Mouse (Mus musculus): ENCODE measurements around the gene Aven. TPM values are rescaled to one million over a fixed set of nuclear protein-coding genes. Genes with fewer than 3 reads are reported as not detected.

The Aven gene
- polyA plus RNA-seq, 1 experiment from 2014 or later, result 4.6 TPM

DNA sequence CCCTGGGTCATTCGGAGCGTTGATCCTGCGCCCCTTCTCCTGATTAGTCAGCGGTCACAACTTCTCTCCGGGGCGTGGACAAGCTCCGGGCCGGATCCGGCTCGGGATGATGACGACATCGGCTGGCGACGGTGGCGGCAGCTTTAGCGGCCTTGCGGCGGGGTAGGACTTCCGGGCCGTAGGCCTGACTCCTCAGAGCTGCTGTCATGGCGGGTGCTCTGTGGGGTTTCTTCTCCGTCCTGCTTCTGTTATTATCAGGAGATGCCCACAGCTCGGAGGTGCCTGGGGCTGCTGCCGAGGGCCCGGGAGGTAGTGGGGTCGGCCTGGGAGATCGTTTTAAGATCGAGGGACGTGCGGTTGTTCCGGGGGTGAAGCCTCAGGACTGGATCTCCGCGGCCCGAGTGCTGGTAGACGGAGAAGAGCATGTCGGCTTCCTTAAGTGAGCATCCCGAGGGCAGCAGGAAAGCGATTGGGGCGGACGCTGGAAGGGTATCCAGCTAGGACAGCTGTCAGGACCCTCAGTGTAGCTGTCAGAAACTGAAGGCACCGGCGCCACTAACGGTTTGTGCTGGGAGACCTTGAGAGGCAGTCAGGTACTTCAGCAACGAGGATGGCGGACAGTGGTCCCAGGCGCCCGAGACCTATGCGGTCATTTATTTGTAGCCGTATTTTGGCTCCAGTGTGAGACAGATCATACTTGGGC is 37.8 kb upstream of the Aven start, which contains the start of gene Emc7:
TSS of gene Emc7 (plus strand) at position 136 of the 703 bp plus-strand sequence.
- Histone ChIP-seq H3K9me3 (ENCODE audit: control insufficient read depth, low read length) (no peaks in the 10 kb centered on the region), H3K36me3 (ENCODE audit: control insufficient read depth, insufficient read depth, low read length) (peaks cover 2% of the 10 kb centered on the region), H3K9ac (ENCODE audit: low read length) (peak within 1 kb of the TSS; percentile 97), H3K4me2 (ENCODE audit: low read depth, low read length) (peak within 1 kb of the TSS; percentile 71), H3K27me3 (ENCODE audit: control insufficient read depth, insufficient read depth, low read depth, low read length) (no peaks in the 10 kb centered on the region), H3K27ac (ENCODE audit: low read length) (peak within 1 kb of the TSS; percentile 70), H3K4me1 (replicated peaks; ENCODE audit: control insufficient read depth, insufficient read depth, low read length) (peaks cover 6% of the 10 kb centered on the region), H3K4me3 (ENCODE audit: low read length) (peak within 1 kb of the TSS; percentile 96)
- peak; percentile 99 for ATAC-seq (ENCODE audit: low read depth)
- under 1% methylated on average over 49 of the region's 49 CpGs for WGBS

DNA sequence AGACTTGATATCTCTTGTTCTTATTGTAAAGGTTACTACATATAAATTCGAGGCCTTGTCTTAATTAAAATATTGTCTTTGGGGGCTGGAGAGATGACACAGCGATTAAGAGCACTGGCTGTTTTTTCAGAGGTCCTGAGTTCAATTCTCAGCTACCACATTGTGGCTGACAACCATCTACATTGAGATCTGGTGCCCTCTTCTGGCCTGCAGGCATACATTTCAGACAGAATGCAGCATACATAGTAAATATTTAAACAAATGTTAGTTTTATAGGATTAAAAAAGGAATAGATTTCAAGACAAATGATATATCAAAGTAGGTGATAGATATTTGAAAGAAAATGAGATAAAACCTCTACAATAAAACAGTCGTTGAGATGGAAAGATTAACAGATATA is 32.2 kb upstream of the Aven start:
- 85% methylated on average over 3 of the region's 3 CpGs for WGBS
- H3K27me3 ChIP-seq (ENCODE audit: control insufficient read depth, insufficient read depth, low read depth, low read length), result no peaks in the 10 kb centered on the region
- H3K4me3 ChIP-seq (ENCODE audit: low read length), result no peak overlapping the region
- H3K4me1 ChIP-seq (replicated peaks; ENCODE audit: control insufficient read depth, insufficient read depth, low read length), result peaks cover 5% of the 10 kb centered on the region
- peaks cover 16% of the 10 kb centered on the region for H3K36me3 ChIP-seq (ENCODE audit: control insufficient read depth, insufficient read depth, low read length)
- no peak overlapping the region for H3K27ac ChIP-seq (ENCODE audit: low read length)
- no peak overlapping the region for H3K9ac ChIP-seq (ENCODE audit: low read length)
- H3K4me2 ChIP-seq (ENCODE audit: low read depth, low read length), result no peak overlapping the region
- no peak for ATAC-seq (ENCODE audit: low read depth)
- H3K9me3 ChIP-seq (ENCODE audit: control insufficient read depth, low read length), result no peaks in the 10 kb centered on the region

DNA sequence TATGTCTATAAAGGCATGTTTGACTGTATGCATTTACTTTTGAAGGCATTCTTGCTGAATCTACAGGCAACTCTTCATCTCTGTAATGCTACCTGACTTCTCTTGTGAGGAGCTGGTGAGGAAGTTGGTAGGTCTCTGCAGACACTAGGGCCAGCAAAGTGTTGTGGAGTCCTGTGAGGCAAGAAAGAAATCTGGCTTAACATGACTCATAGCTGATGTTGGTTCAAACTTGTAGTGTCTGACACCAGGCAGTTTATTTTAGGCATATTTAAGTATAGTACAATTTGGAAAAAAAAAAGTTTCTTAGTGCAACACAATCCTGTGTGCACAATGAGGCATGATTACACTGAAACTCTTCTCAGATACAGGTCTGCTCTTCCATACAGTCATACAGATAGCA is 23.2 kb upstream of the Aven start:
- no peak for ATAC-seq (ENCODE audit: low read depth)
- Histone ChIP-seq H3K9me3 (ENCODE audit: control insufficient read depth, low read length) (no peaks in the 10 kb centered on the region), H3K27ac (ENCODE audit: low read length) (no peak overlapping the region), H3K36me3 (ENCODE audit: control insufficient read depth, insufficient read depth, low read length) (peaks cover 12% of the 10 kb centered on the region), H3K4me1 (replicated peaks; ENCODE audit: control insufficient read depth, insufficient read depth, low read length) (no peaks in the 10 kb centered on the region), H3K27me3 (ENCODE audit: control insufficient read depth, insufficient read depth, low read depth, low read length) (no peaks in the 10 kb centered on the region), H3K4me3 (ENCODE audit: low read length) (no peak overlapping the region), H3K9ac (ENCODE audit: low read length) (no peak overlapping the region), H3K4me2 (ENCODE audit: low read depth, low read length) (no peak overlapping the region)

DNA sequence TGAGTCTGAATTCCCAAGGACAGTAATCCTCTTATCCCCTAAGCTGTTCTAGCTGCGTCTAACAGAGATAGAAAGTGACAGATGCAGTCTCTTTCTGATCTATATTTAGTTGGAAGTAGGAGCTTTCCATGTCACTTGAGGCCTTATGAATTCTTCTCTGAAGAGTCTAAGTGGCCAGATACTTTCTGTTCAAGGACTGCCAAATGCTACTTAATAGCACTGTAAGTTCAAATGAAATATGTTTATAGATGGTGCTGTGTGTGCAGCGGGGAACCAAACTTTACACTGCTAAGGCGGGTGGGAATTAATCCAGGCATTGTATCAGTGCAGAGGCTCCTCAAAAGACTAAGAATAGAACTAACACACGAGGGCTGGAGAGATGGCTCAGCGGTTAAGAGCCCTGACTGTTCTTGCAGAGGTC is 21.8 kb upstream of the Aven start:
- H3K36me3 ChIP-seq (ENCODE audit: control insufficient read depth, insufficient read depth, low read length), result peaks cover 12% of the 10 kb centered on the region
- no peak overlapping the region for H3K4me3 ChIP-seq (ENCODE audit: low read length)
- no peaks in the 10 kb centered on the region for H3K9me3 ChIP-seq (ENCODE audit: control insufficient read depth, low read length)
- ATAC-seq (ENCODE audit: low read depth), result no peak
- H3K9ac ChIP-seq (ENCODE audit: low read length), result no peak overlapping the region
- no peak overlapping the region for H3K27ac ChIP-seq (ENCODE audit: low read length)
- WGBS, result 75% methylated on average over 5 of the region's 5 CpGs
- no peak overlapping the region for H3K4me2 ChIP-seq (ENCODE audit: low read depth, low read length)
- H3K27me3 ChIP-seq (ENCODE audit: control insufficient read depth, insufficient read depth, low read depth, low read length), result no peaks in the 10 kb centered on the region
- peaks cover 1% of the 10 kb centered on the region; the same call in 1 of the 2 replicates for H3K4me1 ChIP-seq (replicated peaks; ENCODE audit: control insufficient read depth, insufficient read depth, low read length)

DNA sequence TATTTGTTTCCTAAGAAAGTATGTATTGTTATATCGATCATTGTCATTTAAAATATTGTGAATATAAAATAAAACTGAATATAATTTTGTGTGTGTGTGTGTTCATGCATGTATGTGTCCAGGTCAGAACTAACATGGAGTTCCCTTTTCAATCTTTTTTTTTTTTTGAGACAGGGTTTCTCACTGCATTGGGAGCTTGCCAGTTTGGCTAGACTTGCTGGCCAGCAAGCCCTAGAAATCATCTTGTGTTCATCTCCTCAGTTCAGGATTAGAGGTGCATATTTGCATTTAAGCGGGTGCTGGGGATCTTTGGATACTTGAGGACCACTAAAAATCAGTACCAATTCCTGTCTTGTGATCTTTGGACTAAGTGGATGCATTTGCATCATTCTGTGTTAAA is 20.7 kb upstream of the Aven start:
- WGBS, result 86% methylated on average over 2 of the region's 2 CpGs
- H3K4me1 ChIP-seq (replicated peaks; ENCODE audit: control insufficient read depth, insufficient read depth, low read length), result peaks cover 5% of the 10 kb centered on the region; the same call in 1 of the 2 replicates
- H3K36me3 ChIP-seq (ENCODE audit: control insufficient read depth, insufficient read depth, low read length), result peaks cover 8% of the 10 kb centered on the region
- H3K9me3 ChIP-seq (ENCODE audit: control insufficient read depth, low read length), result no peaks in the 10 kb centered on the region
- H3K27me3 ChIP-seq (ENCODE audit: control insufficient read depth, insufficient read depth, low read depth, low read length), result no peaks in the 10 kb centered on the region
- H3K9ac ChIP-seq (ENCODE audit: low read length), result no peak overlapping the region
- no peak overlapping the region for H3K27ac ChIP-seq (ENCODE audit: low read length)
- H3K4me2 ChIP-seq (ENCODE audit: low read depth, low read length), result no peak overlapping the region
- H3K4me3 ChIP-seq (ENCODE audit: low read length), result no peak overlapping the region
- ATAC-seq (ENCODE audit: low read depth), result no peak

DNA sequence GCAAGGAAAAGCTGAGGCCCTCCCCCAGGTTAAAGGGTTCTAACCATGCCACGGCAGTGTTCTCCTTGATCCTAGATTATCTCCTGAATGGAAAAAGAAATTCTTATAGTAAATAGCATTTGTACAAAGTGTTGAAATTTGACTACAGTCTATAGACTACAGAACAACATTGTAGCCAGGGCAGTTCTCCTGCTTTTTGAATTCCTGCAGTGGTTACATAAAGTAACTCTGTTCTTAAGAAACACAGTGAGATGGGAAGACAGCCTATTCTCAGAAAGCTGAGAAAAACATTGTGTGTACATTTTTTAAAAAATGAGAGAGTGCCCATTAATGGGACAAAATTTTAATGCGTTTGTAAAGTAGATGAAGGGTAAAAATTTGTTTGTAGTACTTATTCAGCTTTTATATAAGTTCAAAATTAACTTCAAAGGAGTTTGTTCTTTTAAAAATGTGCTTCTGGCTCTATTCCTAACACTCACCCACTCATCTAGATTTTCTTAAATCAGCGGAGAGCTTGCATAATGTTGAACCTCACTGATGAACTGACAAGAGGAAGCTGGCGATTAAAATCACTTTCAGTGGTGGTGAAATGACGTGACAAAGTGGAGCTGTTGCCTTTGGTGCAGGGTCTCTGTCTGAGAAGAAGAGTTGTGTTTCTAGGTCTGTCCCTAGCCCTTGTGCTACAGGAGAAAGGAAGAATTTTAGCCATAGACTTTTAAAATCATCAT is 17.6 kb upstream of the Aven start:
- WGBS, result 45% methylated on average over 5 of the region's 5 CpGs
- no peaks in the 10 kb centered on the region for H3K27me3 ChIP-seq (ENCODE audit: control insufficient read depth, insufficient read depth, low read depth, low read length)
- no peak overlapping the region for H3K4me2 ChIP-seq (ENCODE audit: low read depth, low read length)
- no peak overlapping the region for H3K4me3 ChIP-seq (ENCODE audit: low read length)
- no peak overlapping the region for H3K9ac ChIP-seq (ENCODE audit: low read length)
- ATAC-seq (ENCODE audit: low read depth), result peak; percentile 77
- H3K27ac ChIP-seq (ENCODE audit: low read length), result peak overlapping the region; percentile 64
- H3K9me3 ChIP-seq (ENCODE audit: control insufficient read depth, low read length), result no peaks in the 10 kb centered on the region
- H3K36me3 ChIP-seq (ENCODE audit: control insufficient read depth, insufficient read depth, low read length), result no peaks in the 10 kb centered on the region
- peaks cover 5% of the 10 kb centered on the region; the same call in 1 of the 2 replicates for H3K4me1 ChIP-seq (replicated peaks; ENCODE audit: control insufficient read depth, insufficient read depth, low read length)

DNA sequence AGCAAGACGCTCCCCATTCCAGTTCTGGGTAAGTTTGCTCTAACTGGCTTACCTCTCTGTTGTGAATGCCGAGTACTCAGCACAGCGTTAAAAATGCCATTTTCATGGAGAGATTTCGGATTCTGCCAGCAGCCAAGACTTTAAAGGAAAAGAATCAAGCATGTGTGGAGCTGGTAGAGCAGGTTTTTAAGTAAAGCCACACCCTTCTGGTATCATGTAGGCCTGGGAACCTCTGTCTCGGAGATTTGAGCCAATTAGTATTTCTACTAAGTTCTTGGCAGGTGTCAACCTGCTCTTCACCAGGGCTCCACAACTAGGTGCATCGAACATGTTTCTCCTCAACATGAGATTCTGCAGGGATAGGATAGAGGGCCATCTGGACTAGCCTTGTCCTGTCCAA is 16.2 kb upstream of the Aven start:
- peaks cover 5% of the 10 kb centered on the region; the same call in 1 of the 2 replicates for H3K4me1 ChIP-seq (replicated peaks; ENCODE audit: control insufficient read depth, insufficient read depth, low read length)
- no peak overlapping the region for H3K9ac ChIP-seq (ENCODE audit: low read length)
- 57% methylated on average over 6 of the region's 6 CpGs for WGBS
- no peaks in the 10 kb centered on the region for H3K9me3 ChIP-seq (ENCODE audit: control insufficient read depth, low read length)
- no peaks in the 10 kb centered on the region for H3K36me3 ChIP-seq (ENCODE audit: control insufficient read depth, insufficient read depth, low read length)
- H3K4me3 ChIP-seq (ENCODE audit: low read length), result no peak overlapping the region
- peak overlapping the region; percentile 32; the same call in 1 of the 2 replicates for H3K4me2 ChIP-seq (ENCODE audit: low read depth, low read length)
- no peaks in the 10 kb centered on the region for H3K27me3 ChIP-seq (ENCODE audit: control insufficient read depth, insufficient read depth, low read depth, low read length)
- peak; percentile 41 for ATAC-seq (ENCODE audit: low read depth)
- peak overlapping the region; percentile 45; the same call in 1 of the 2 replicates for H3K27ac ChIP-seq (ENCODE audit: low read length)

DNA sequence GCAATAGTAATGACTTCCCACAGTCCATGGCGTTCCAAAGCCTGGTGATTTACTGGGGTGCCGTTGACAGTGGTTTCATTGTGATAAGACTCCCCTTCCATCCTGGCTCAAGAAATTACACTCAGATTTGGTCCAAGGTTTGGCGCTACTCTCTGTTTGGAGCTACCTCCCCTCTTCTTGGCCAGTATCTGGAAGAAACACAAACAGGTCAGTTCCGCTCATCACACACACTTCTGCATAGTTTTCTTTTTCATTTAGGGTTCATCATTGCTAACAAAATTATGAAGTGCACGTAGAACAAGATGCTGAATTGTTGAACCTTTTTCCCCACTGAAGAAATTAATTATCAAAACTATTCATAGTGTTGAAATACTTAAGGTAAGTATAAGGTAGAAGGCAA is 12.1 kb upstream of the Aven start, which contains the start of gene Chrm5:
TSS of gene Chrm5 (minus strand) at position 101 of the 400 bp plus-strand sequence.
- Histone ChIP-seq H3K9ac (ENCODE audit: low read length) (no peak within 1 kb of the TSS), H3K27me3 (ENCODE audit: control insufficient read depth, insufficient read depth, low read depth, low read length) (no peaks in the 10 kb centered on the region), H3K36me3 (ENCODE audit: control insufficient read depth, insufficient read depth, low read length) (no peaks in the 10 kb centered on the region), H3K9me3 (ENCODE audit: control insufficient read depth, low read length) (no peaks in the 10 kb centered on the region), H3K4me3 (ENCODE audit: low read length) (no peak within 1 kb of the TSS), H3K4me1 (replicated peaks; ENCODE audit: control insufficient read depth, insufficient read depth, low read length) (peaks cover 7% of the 10 kb centered on the region; the same call in 1 of the 2 replicates), H3K27ac (ENCODE audit: low read length) (no peak within 1 kb of the TSS), H3K4me2 (ENCODE audit: low read depth, low read length) (no peak within 1 kb of the TSS)
- 85% methylated on average over 5 of the region's 5 CpGs for WGBS
- ATAC-seq (ENCODE audit: low read depth), result no peak

DNA sequence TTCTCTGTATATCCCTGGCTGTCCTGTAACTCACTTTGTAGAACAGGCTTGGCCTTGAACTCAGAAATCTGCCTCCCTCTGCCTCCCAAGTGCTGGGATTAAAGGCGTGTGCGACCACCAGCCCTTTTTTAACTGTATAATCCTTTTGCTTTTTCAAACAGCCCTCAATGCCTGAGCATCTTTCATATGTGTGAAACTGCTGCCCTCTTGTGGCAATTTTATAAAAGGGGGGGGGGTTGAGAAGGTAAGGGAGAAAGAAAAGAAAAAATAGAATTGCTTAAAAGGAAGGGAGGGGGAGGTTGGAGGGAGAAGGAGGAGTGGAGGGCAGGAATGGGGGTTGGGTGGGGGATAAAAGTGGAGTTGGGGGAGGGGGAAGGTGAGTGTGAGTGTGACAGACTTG is 11.2 kb upstream of the Aven start:
- no peaks in the 10 kb centered on the region for H3K36me3 ChIP-seq (ENCODE audit: control insufficient read depth, insufficient read depth, low read length)
- no peak overlapping the region for H3K4me2 ChIP-seq (ENCODE audit: low read depth, low read length)
- WGBS, result 0% methylated on average over 2 of the region's 2 CpGs

More for the DNA sequence above, 11.2 kb upstream of the Aven start:
- H3K4me3 ChIP-seq (ENCODE audit: low read length), result no peak overlapping the region
- no peak overlapping the region for H3K9ac ChIP-seq (ENCODE audit: low read length)
- ATAC-seq (ENCODE audit: low read depth), result peak; percentile 46; the same call in 1 of the 2 replicates
- H3K9me3 ChIP-seq (ENCODE audit: control insufficient read depth, low read length), result no peaks in the 10 kb centered on the region
- H3K27me3 ChIP-seq (ENCODE audit: control insufficient read depth, insufficient read depth, low read depth, low read length), result no peaks in the 10 kb centered on the region
- no peak overlapping the region for H3K27ac ChIP-seq (ENCODE audit: low read length)
- 0 out of 2 replicates have a peak, but pooled peaks cover 3% of the 10 kb centered on the region for H3K4me1 ChIP-seq (replicated peaks; ENCODE audit: control insufficient read depth, insufficient read depth, low read length)
